Mouse (Mus musculus): ENCODE data around the gene Slc12a5.

DNA sequence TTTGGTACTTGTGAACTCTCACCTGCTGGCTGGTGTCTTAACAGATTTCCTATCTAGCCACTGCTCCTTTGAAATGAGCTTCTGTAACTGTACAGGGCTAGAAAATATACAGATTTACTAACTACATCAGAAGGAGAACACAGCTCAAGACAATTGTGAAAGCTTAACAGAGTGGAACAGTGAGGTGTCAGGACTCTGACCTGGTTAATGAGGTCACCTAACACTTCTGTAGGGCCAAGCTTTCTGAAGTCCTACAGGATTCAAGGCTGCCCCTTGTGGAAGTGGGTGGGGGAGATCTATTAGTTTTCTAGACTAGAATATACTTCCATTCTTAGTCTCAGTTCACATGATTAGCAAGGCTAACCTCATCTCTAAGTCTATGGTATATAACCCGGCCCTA is 47.4 kb downstream of the Slc12a5 start:
- TF ChIP-seq CTCF (IDR thresholded peaks at IDR 0.05 in 2 of 3, conservative IDR thresholded peaks at IDR 0.05 in 1 of 3; ENCODE audit: control insufficient read depth in 1 of 3, insufficient read depth in 1 of 3, low read depth in 2 of 3, low read length in 3 of 3, poor library complexity in 1 of 3, severe bottlenecking in 1 of 3): no peak
- TF ChIP-seq RAD21 (IDR thresholded peaks at IDR 0.05; ENCODE audit: low read depth, low read length): no peak
- TF ChIP-seq MXI1 (IDR thresholded peaks at IDR 0.05; ENCODE audit: low read depth, low read length): no peak
- no peak for TF ChIP-seq USF2 (IDR thresholded peaks at IDR 0.05; ENCODE audit: borderline replicate concordance in 1 of 2, insufficient read depth in 1 of 2, low read depth in 1 of 2, low read length in 2 of 2)
- TF ChIP-seq MAX (IDR thresholded peaks at IDR 0.05; ENCODE audit: low read length): no peak

All from MEL (cell line).